Mouse (Mus musculus) embryonic stem cell, embryonic (primary cell): ENCODE measurements at regions not wholly inside any gene's neighbourhood (a gene's known extent, or its start where the extent isn't known, plus 50 kb on each side); places are given as distances from the start of the nearest gene placed in this dataset.
"Not testable (repeated sequence)": the region's sequence is repeated elsewhere in the genome, so short reads cannot be mapped to it uniquely, and the experiment has no call there.

Experiments used
- CTCF ChIA-PET, 4 experiments: fragments of 300-600 bp in 2 of 4; fragments of 350-600 bp in 2 of 4; sonication (Branson Sonifier 250); formaldehyde crosslinking; loops; one replicate each; lab custom pipeline; 2022; ENCODE audit warnings: inconsistent platforms in 2 of 4; lab: Charles Lee
- POLR2A ChIA-PET, 4 experiments: fragments of 300-600 bp in 2 of 4; fragments of 350-600 bp in 2 of 4; sonication (Branson Sonifier 250); formaldehyde crosslinking; loops; one replicate each; lab custom pipeline; 2022; ENCODE audit warnings: antibody characterized with exemption in 4 of 4, inconsistent platforms in 1 of 4; lab: Charles Lee

DNA sequence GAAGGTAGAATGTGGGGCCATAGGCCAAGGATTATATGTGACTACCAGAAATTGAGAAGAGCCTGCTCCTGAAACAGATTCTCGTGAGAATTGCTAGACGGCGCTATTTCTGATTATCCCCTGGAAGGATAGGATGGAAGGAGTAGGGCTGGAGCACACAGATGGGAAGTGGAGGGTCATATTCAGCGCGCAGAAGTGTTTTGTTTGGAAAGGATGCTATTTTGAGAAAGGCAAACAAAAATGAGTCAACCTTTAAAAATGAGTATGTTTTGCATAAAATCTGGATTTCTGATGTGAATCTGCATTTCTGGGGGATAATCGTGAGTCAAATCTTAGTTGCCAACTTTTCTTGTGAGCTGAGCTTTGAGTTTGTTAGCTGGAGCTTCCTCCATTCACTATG, 58.1 kb upstream of the Fshb start:
- CTCF ChIA-PET: no interaction called here

DNA sequence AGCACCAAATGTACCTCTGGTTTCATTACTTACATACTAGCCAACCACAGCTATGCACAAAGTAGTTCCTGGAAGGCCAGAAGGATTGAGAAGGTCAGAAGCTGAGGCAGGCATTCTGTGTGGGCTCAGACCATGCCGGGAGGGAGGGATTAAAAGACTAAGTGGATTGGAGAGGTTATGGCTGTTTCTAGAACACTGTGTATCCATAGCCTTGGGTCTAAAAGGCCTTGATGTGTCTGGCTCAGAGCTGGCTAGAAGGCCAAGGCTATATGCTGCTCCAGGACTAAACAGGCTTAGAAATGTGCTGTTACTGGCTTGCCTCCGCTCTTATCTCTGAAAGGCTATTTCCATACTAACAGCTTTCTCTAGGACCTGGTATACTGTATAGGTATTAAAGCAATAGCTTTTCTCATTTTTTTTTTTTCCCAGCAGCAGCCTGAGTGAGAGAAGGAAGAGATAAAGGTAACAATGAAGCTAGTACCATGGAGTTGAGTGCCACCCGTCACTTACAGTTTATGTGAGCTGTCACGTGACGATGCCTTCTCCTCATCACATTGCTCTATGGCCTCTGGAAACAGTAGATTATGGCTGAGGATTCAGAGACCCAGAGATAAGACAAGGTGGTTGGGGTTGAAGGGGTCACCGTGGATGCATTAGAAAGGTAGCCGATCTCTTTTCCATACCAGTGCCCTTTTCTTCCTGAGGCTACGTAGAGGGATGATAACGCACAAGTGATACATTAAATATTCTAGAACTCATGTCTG, 59.4 kb upstream of the Fshb start:
- ChIA-PET POLR2A (no interaction called here), CTCF (interaction anchor here in 1 of 4 experiments (0.8 kb wide), 1 partner anchor 8 kb away, joined by 3 read pairs; no protein-coding TSS in a partner anchor)

More for the DNA sequence above, 58.1 kb upstream of the Fshb start:
- POLR2A ChIA-PET: no interaction called here

GRCm38 (mm10) chr2:107119697-107120096, 60.2 kb upstream of the Fshb start:
- POLR2A ChIA-PET: no interaction called here
- CTCF ChIA-PET: no interaction called here

DNA sequence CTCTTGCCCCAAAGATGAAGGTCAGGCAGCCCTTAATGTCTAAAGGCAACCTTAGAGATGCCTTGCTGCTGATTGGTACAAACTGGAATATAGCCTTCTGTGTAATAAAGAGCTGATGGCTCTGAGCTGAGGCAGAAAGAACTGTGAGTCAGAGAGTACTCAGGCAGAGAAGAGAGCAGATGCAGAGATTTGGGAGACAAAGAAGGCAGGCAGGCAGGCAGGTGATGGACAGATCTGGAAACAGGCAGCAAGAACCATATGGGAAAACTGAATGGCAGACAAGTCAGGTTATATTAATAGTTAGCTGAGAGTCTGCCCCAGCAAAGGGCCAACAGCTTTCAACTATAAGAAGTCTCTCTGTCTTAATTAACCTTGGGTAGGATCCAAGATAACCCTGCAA, 73.7 kb upstream of the Fshb start:
- ChIA-PET CTCF (no interaction called here), POLR2A (no interaction called here)

DNA sequence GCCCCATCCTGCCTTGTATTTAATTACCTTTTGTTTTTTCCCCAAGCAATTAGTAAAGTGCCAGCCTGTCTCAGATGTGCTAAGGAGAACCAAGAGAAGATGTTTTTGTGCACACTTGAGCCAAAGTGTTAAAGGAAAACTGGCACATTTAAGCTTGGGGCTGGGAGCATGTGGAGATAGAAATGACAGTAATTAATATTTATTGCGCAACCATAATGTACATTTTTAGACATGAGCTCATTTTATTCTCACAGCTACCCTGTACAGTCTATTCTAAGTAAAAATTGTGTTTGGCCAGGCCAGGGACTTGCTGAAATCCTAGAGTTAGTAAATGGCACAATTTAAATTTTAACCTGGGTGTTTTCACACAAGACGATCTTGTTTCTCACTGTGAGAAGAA, 89.9 kb upstream of the Fshb start:
- CTCF ChIA-PET: no interaction called here
- POLR2A ChIA-PET: interaction anchor here in 1 of 4 experiments (0.5 kb wide), 1 partner anchor 811 kb away, joined by 3 read pairs; no protein-coding TSS in a partner anchor

DNA sequence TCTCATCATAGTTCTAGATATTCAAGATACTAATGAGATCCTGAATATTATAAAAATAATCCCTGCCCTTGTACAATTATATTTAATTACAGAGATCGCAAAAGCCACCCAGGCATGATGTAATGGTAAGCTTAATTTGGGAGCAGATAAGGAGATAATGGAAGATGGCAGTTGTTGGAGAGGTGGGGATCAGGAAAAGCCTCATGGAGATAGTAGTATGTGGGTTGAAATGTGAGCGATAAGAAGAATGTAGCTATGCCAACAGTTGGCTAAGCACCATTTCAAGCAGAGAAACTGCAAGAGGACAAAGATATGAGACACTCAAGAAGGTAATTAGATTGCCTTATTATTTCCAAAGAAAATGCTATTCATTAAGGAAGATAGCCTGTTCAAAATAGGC, 90.4 kb upstream of the Fshb start:
- POLR2A ChIA-PET: no interaction called here
- CTCF ChIA-PET: no interaction called here

DNA sequence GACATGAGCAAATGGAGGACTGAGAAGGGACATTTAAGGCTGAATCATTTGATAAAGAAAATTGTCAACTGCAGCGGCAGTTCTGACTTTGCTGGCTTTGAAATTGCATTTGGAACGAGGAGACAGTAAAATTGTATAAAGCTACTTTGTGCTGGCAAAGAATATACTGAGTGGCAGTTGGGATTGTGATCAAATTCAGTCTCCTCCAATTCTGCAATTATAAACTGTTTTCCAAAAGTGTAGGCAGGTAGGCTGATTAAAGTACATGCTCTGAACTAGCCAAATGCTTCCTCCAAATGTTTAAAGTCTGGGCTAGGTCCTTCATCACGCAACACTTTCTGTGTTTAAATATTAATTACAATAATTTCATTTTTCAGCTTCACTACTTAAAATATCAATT, 90.9 kb upstream of the Fshb start:
- ChIA-PET CTCF (no interaction called here), POLR2A (no interaction called here)

DNA sequence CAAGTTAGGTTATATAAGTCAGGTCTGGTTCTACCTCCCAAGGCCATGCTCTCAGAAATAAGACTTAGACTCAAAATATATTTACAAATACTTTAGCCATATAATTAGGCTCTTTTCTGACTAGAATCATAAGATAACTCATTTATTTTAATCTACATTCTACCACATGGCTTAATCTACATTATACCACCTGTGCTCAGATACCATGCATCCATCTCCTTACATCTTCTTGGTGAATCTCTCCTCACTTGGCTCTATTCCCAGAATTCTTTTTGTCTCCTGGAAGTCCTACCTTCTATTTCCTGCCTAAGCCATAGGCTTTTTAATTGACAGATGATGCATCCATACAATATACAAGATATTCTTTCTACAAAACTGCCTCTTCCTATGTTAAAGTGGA, 92.4 kb upstream of the Fshb start:
- POLR2A ChIA-PET: no interaction called here
- CTCF ChIA-PET: no interaction called here

DNA sequence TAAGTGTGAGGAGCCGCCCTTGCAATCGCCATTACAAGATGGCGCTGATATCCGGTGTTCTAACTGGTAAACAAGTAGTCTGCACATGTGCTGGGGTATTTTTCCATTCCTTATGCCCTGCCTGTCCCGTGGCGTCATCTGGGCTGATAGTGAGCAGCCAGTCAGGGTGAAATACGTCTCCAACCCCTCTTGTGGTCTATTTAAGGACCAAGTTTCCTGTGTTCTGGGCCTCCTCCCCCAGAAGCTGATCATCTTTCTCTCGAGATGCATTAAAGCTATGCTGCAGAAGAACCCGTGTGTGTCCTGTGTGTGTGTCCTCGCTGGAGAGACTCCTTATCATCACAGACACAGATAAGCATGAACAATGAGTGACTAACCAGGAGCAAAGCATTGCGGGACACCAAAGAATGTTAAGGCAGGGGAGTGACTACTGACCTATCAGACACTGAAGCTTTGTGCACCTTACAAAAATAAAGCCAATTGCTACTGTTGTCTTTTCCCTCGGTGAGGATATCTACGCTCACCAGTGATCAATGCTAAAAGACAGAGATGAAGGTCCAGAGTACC, 99.5 kb upstream of the Fshb start:
- POLR2A ChIA-PET, CTCF ChIA-PET: not testable (repeated sequence)

GRCm38 (mm10) chr2:107175721-107176120, 114.7 kb upstream of the Kcna4 start:
- POLR2A ChIA-PET: no interaction called here
- CTCF ChIA-PET: interaction anchor here in 1 of 4 experiments (1.0 kb wide), 1 partner anchor 9 kb away, joined by 3 read pairs; no protein-coding TSS in a partner anchor

GRCm38 (mm10) chr2:107183066-107183465, 107.4 kb upstream of the Kcna4 start:
- ChIA-PET CTCF (no interaction called here), POLR2A (no interaction called here)

DNA sequence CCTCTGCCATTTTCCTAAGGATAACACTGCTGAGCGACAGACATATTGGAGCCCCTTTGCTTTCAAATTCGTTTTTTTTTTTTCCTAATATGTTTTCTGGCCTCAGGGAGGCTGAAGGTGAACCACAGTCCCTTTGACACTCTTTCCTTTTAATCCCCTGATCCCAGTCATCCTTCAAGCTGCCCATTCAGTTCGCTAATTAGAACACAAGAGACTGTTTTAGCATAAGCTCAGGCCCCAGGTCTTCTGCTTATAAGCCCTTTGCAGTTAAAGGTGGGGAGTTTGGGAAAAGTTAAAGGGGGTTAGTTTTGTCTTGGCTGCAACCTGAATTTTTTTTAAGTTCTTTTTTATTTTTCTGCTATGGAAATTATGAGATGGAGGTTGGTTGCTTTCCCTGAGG, 105.6 kb upstream of the Kcna4 start:
- POLR2A ChIA-PET: no interaction called here
- CTCF ChIA-PET: interaction anchor here in 1 of 4 experiments (1.1 kb wide), 1 partner anchor 9 kb away, joined by 3 read pairs; no protein-coding TSS in a partner anchor

DNA sequence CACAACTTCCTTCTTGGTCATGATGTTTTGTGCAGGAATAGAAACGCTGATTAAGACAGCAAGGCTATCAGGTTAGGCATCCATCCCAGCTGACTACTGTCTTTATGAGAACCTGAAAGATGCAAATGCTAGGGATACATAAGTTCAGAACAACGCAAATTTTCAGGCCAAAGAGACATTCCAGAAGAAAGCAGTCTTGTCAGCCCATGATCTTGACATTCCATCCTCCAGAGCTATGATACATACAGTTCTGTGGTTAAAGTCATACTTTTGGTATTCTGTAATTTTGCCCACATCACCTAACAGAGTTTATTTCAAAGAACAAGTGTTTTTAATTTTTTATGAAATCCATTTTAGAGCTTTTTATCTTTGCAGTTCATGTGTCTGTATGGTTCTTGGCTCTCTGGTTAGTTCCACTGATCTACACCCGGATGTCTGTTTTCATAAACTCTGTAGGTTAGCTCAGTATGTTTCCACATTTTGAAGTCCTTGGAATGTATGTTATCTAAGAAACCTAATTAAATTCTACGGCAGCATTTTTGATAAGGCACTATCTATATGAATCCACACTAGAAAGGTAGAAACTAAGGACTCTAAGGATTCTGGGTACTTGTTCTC, 88.5 kb upstream of the Kcna4 start:
- ChIA-PET POLR2A (no interaction called here), CTCF (no interaction called here)

DNA sequence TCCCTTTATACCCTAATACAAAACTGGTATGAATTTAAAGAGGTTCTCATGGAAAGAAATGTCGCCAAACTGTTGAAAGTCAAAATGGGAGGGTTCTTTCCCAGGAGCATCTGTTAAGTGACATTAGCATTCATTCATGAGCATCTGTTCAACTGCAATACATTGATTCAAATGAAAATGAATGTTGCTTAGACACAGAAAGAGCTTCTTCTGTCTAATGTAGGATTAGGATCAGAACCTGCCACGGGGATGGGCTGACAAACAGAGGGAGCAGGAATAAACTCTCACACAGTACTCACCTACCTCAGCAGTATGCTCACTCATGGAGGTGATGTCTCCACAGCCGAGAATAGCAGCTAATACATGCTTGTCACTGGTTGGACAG, 88.0 kb upstream of the Kcna4 start:
- ChIA-PET CTCF (no interaction called here), POLR2A (no interaction called here)

DNA sequence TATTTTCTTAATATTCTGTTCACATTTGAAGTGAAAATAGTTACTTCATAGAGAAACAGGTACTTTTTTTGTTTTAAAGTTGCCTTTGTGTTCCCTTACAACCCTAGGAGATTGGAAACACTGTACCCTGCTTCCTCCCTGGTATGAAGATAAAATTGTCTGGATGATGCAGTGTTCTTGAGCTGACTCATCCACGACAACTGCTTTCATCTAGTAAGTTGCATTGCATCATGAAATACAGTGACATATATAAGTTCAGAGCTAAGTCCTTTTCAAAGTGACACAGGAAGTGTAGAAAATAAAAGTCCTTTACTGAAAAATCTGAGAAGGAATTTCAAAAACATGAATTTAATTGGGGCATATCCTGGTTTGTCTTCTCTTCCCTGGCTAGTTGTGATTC, 68.9 kb upstream of the Kcna4 start:
- ChIA-PET CTCF (no interaction called here), POLR2A (no interaction called here)

DNA sequence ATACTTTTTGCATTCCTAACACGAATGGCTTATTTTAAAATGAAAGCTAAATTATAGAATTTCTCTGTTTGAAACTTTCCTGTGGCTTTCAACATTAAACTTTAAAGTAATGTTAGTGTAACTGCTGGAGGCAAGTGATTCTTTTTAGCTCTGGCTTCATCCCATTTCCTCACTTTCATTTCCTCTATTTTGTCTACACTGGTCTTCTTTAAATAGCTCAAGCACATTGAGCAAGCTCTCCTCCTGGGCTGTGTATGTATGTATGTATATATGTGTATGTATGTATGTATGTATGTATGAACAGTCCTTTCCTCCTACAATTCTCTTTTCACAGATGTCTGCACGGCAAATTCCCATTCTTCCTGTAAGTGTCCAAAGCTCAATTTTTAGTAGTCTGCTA, 65.8 kb upstream of the Kcna4 start:
- CTCF ChIA-PET: no interaction called here
- POLR2A ChIA-PET: no interaction called here

GRCm38 (mm10) chr2:107227486-107227885, 63.0 kb upstream of the Kcna4 start:
- POLR2A ChIA-PET: no interaction called here
- CTCF ChIA-PET: no interaction called here

- ChIA-PET POLR2A (no interaction called here), CTCF (no interaction called here)
Measured at GRCm38 (mm10) chr2:107228287-107228686, 62.2 kb upstream of the Kcna4 start.

DNA sequence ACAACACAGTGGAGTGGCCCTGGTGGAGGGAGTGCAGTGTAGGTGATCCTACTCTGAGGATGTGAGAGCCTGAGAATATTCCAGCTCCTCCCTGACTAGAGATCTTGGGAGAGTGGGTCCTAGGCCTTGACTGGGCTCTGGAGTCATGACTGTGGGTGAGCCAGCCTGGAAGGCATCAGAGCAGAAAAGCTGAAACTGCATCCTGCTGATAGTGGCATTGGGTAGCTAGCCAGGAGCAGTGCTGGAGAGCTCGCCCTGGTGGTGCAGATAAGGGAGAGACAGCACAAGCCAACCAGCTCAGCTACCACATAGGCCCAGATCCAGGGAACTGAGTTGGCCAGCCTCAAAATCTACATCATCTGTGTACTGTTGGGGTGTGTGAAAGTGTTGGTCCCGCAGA, 58.8 kb upstream of the Kcna4 start:
- ChIA-PET POLR2A (no interaction called here), CTCF (no interaction called here)

GRCm38 (mm10) chr2:107232885-107233284, 57.6 kb upstream of the Kcna4 start:
- POLR2A ChIA-PET: no interaction called here
- CTCF ChIA-PET: no interaction called here
